Mouse (Mus musculus): ENCODE results near the gene Gm28053.

DNA sequence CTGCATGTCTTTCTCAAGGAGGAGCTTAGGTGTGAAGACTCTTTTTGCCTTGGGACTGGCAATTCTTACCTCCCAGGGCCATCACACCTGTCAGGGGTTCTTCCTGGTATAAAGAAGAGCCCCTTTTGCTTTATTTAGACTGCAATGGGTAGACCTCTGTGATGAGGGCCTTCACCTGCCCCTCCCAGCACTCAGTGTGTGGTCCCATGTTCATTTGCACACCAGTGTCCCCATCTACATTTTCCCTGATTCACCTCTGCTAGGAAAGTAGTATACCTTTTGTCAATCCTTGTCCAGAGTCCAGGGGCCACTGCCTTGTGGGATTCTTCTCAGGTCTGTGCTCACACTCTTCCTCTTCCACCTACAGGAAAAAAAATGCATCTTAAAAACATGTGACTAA is 14.3 kb upstream of the Gm28053 start:
- TF ChIP-seq GATA1 (IDR thresholded peaks at IDR 0.05; ENCODE audit: low read length) (no peak), TAL1 (IDR thresholded peaks at IDR 0.05; ENCODE audit: low read length) (no peak)

Measured in erythroblast, embryonic 14.5 days (primary cell).